ENCODE assay signal across 8 mouse cellular contexts in genomic region chr2:157058342-157058998, GRCm38 (mm10). TPM values are rescaled to one million over a fixed set of nuclear protein-coding genes. Genes with fewer than 3 reads are reported as not detected.
DNase-seq lines count a peak whose midpoint lies in the region; ATAC-seq and TF ChIP-seq lines count a peak whose summit lies in the region.

No protein-coding gene starts in this region.

- peak; percentile 32 to 55 for DNase-seq in adrenal gland, adult (ENCODE audit: inconsistent age in 2 of 2, low spot score in 1 of 2)
- no peak for DNase-seq in adrenal gland, postnatal 4 days (ENCODE audit: low spot score in 2 of 2)
- DNase-seq in cerebellum, postnatal 25 days = peak; percentile 85 to 86
- peak; percentile 39 to 46 for DNase-seq in frontal cortex, postnatal 25 days (ENCODE audit: low spot score in 2 of 2)
- peak; percentile 50 to 75 for DNase-seq in thymus, postnatal 36 days

- H3K36me3 ChIP-seq in intestine, postnatal 0 days (ENCODE audit: control insufficient read depth, insufficient read depth) = no peaks in the 10 kb centered on the region
- peaks cover 52% of the 10 kb centered on the region for H3K36me3 ChIP-seq in limb, embryonic 13.5 days
- H3K36me3 ChIP-seq in neural tube, embryonic 12.5 days = peaks cover 43% of the 10 kb centered on the region

- 19% methylated on average over 18 of the region's 18 CpGs for WGBS in intestine, postnatal 0 days
- 6% methylated on average over 18 of the region's 18 CpGs for WGBS in limb, embryonic 13.5 days
- WGBS in neural tube, embryonic 12.5 days = 7% methylated on average over 18 of the region's 18 CpGs

- 0 out of 2 replicates have a peak overlapping the region, but pooled peaks have one; percentile 35 for H3K27ac ChIP-seq in intestine, postnatal 0 days (ENCODE audit: low read depth, low read length)
- peak overlapping the region; percentile 89 for H3K27ac ChIP-seq in limb, embryonic 13.5 days
- H3K27ac ChIP-seq in neural tube, embryonic 12.5 days = peak overlapping the region; percentile 74

- H3K4me1 ChIP-seq in intestine, postnatal 0 days (replicated peaks; ENCODE audit: control insufficient read depth, insufficient read depth, low read length) = no peaks in the 10 kb centered on the region; the same call in 1 of the 2 replicates
- H3K4me1 ChIP-seq in limb, embryonic 13.5 days = peaks cover 40% of the 10 kb centered on the region
- peaks cover 32% of the 10 kb centered on the region for H3K4me1 ChIP-seq in neural tube, embryonic 12.5 days

- no peak for TF ChIP-seq CTCF in intestine, postnatal 0 days (IDR thresholded peaks at IDR 0.05; ENCODE audit: low read depth)

- no peak overlapping the region for H3K9ac ChIP-seq in intestine, postnatal 0 days (ENCODE audit: low read depth, low read length)
- peak overlapping the region; percentile 48; the same call in 1 of the 2 replicates for H3K9ac ChIP-seq in limb, embryonic 13.5 days
- peak overlapping the region; percentile 44; the same call in 1 of the 2 replicates for H3K9ac ChIP-seq in neural tube, embryonic 12.5 days

- H3K4me3 ChIP-seq in intestine, postnatal 0 days (ENCODE audit: low read depth, low read length) = peak overlapping the region; percentile 11; the same call in 1 of the 2 replicates
- H3K4me3 ChIP-seq in limb, embryonic 13.5 days = peak overlapping the region; percentile 25
- no peak overlapping the region for H3K4me3 ChIP-seq in neural tube, embryonic 12.5 days

- H3K4me2 ChIP-seq in intestine, postnatal 0 days (replicated peaks; ENCODE audit: low read depth) = peak overlapping the region; percentile 65
- H3K4me2 ChIP-seq in limb, embryonic 13.5 days (replicated peaks) = peak overlapping the region; percentile 58
- peak overlapping the region; percentile 50 for H3K4me2 ChIP-seq in neural tube, embryonic 12.5 days (replicated peaks)

- no peaks in the 10 kb centered on the region for H3K27me3 ChIP-seq in intestine, postnatal 0 days (replicated peaks; ENCODE audit: control insufficient read depth, insufficient read depth, low read length)
- H3K27me3 ChIP-seq in limb, embryonic 13.5 days = no peaks in the 10 kb centered on the region
- H3K27me3 ChIP-seq in neural tube, embryonic 12.5 days (replicated peaks) = no peaks in the 10 kb centered on the region

- ATAC-seq in intestine, postnatal 0 days = peak; percentile 74
- peak; percentile 92 for ATAC-seq in limb, embryonic 13.5 days (ENCODE audit: low FRiP score, low read depth)
- peak; percentile 85 for ATAC-seq in neural tube, embryonic 12.5 days (ENCODE audit: low FRiP score, low read depth)

- no peaks in the 10 kb centered on the region for H3K9me3 ChIP-seq in intestine, postnatal 0 days (ENCODE audit: control insufficient read depth)
- no peaks in the 10 kb centered on the region for H3K9me3 ChIP-seq in limb, embryonic 13.5 days
- H3K9me3 ChIP-seq in neural tube, embryonic 12.5 days = no peaks in the 10 kb centered on the region

RNA-seq across cellular contexts. Expression of gene Soga1, which starts 20.6 kb away (rescaled TPM):
- total RNA-seq in adrenal gland, postnatal 4 days (2021) = 10 to 100 TPM; 46.3 to 47.0 TPM
- 0.90 TPM in 2 replicates for polyA plus RNA-seq in intestine, postnatal 0 days (2015; fragmentation: Nextera tagmentation; extraction: Ambion mirVana)
- 4.1 and 4.2 TPM in 2 replicates for polyA plus RNA-seq in limb, embryonic 13.5 days (2015; fragmentation: Nextera tagmentation; extraction: Ambion mirVana)
- polyA plus RNA-seq in neural tube, embryonic 12.5 days (2016; fragmentation: Nextera tagmentation; extraction: Ambion mirVana) = 6.1 TPM in 2 replicates

RNA-seq across cellular contexts. Expression of gene Tldc2, which starts 28.4 kb away (rescaled TPM):
- not detected for total RNA-seq in adrenal gland, postnatal 4 days (2021)
- polyA plus RNA-seq in intestine, postnatal 0 days (2015; fragmentation: Nextera tagmentation; extraction: Ambion mirVana) = not detected in 2 replicates
- polyA plus RNA-seq in limb, embryonic 13.5 days (2015; fragmentation: Nextera tagmentation; extraction: Ambion mirVana) = not detected in 2 replicates
- not detected in 2 replicates for polyA plus RNA-seq in neural tube, embryonic 12.5 days (2016; fragmentation: Nextera tagmentation; extraction: Ambion mirVana)

RNA-seq across cellular contexts. Expression of gene Dsn1, which starts 51.5 kb away (rescaled TPM):
- total RNA-seq in adrenal gland, postnatal 4 days (2021) = 10 to 100 TPM; 19.9 to 22.3 TPM
- polyA plus RNA-seq in intestine, postnatal 0 days (2015; fragmentation: Nextera tagmentation; extraction: Ambion mirVana) = 7.7 and 7.9 TPM in 2 replicates
- 42.3 TPM in 2 replicates for polyA plus RNA-seq in limb, embryonic 13.5 days (2015; fragmentation: Nextera tagmentation; extraction: Ambion mirVana)
- 29.1 and 30.3 TPM in 2 replicates for polyA plus RNA-seq in neural tube, embryonic 12.5 days (2016; fragmentation: Nextera tagmentation; extraction: Ambion mirVana)

Comparison
In these comparisons a context has a peak if more than half of its experiments do, and no peak if none do; other contexts are left out.
1. DNase-seq: peak in adrenal gland, adult (2 of 2), cerebellum, postnatal 25 days (2 of 2), frontal cortex, postnatal 25 days (2 of 2) and thymus, postnatal 36 days (2 of 2); none in adrenal gland, postnatal 4 days (0 of 2).
2. H3K27ac ChIP-seq: peak in every context shown above with its lines; median percentile 89 in limb, embryonic 13.5 days; 74 in neural tube, embryonic 12.5 days; 35 in intestine, postnatal 0 days.
3. Peak in every context shown above with its lines, with median percentiles within 50 percentile points of each other: ATAC-seq and H3K4me2 ChIP-seq.